ENCODE assay signal across 10 mouse cellular contexts in genomic region chr8:46479794-46480532, GRCm38 (mm10). TPM values are rescaled to one million over a fixed set of nuclear protein-coding genes. Genes with fewer than 3 reads are reported as not detected.
DNase-seq lines count a peak whose midpoint lies in the region; ATAC-seq and TF ChIP-seq lines count a peak whose summit lies in the region.
"Had no signal": no experiment of that assay in that cellular context is flagged by ENCODE, and none has a peak within 500 bp of the region (broad histone marks: within the 10 kb centered on the region; RNA-seq: fewer than 3 reads in every experiment).

No protein-coding gene starts in this region.

- peaks cover 83% of the 10 kb centered on the region for H3K4me1 ChIP-seq in G1E (ENCODE audit: insufficient read depth, low read depth, low read length)
- peaks cover 17% of the 10 kb centered on the region for H3K4me1 ChIP-seq in brown adipose tissue, adult 24 weeks (ENCODE audit: control insufficient read depth, insufficient read depth, insufficient read length, low read length)
- H3K4me1 ChIP-seq in liver, embryonic 12.5 days = peaks cover 75% of the 10 kb centered on the region
- 0 out of 2 replicates have a peak, but pooled peaks cover 8% of the 10 kb centered on the region for H3K4me1 ChIP-seq in forebrain, embryonic 13.5 days
- no peaks in the 10 kb centered on the region for H3K4me1 ChIP-seq in forebrain, embryonic 15.5 days

- no peaks in the 10 kb centered on the region for H3K27me3 ChIP-seq in G1E (ENCODE audit: insufficient read depth, low read length)
- H3K27me3 ChIP-seq in liver, embryonic 12.5 days (replicated peaks) = no peaks in the 10 kb centered on the region
- no peaks in the 10 kb centered on the region for H3K27me3 ChIP-seq in forebrain, embryonic 13.5 days
- H3K27me3 ChIP-seq in forebrain, embryonic 15.5 days = no peaks in the 10 kb centered on the region

- no peak overlapping the region for H3K4me2 ChIP-seq in liver, embryonic 12.5 days
- H3K4me2 ChIP-seq in forebrain, embryonic 13.5 days = no peak overlapping the region
- H3K4me2 ChIP-seq in forebrain, embryonic 15.5 days (replicated peaks) = no peak overlapping the region

- ATAC-seq in G1E (ENCODE audit: extremely low read depth, insufficient number of reproducible peaks, low FRiP score, poor library complexity, severe bottlenecking) = no peak
- ATAC-seq in liver, embryonic 12.5 days = no peak
- no peak for ATAC-seq in forebrain, embryonic 13.5 days
- ATAC-seq in forebrain, embryonic 15.5 days (replicated peaks) = no peak

- H3K27ac ChIP-seq in brown adipose tissue, adult 24 weeks (replicated peaks; ENCODE audit: low read depth, low read length) = peak overlapping the region; percentile 72
- H3K27ac ChIP-seq in liver, embryonic 12.5 days = peak overlapping the region; percentile 49
- H3K27ac ChIP-seq in forebrain, embryonic 13.5 days = no peak overlapping the region
- no peak overlapping the region for H3K27ac ChIP-seq in forebrain, embryonic 15.5 days (replicated peaks)
- H3K27ac ChIP-seq: forebrain, embryonic 10.5 days had no signal

- DNase-seq in kidney, adult 9 months = peak; percentile 13
- DNase-seq in kidney, adult 8-10 months = no peak
- DNase-seq in G1E (ENCODE audit: low spot score) = no peak
- DNase-seq: adrenal gland, postnatal 14 days; spleen, adult 18-20 months had no signal

- peak overlapping the region; percentile 15; the same call in 1 of the 2 replicates for H3K4me3 ChIP-seq in G1E (ENCODE audit: low read depth, low read length)
- H3K4me3 ChIP-seq in brown adipose tissue, adult 24 weeks (ENCODE audit: insufficient read depth, low read depth, low read length) = peak overlapping the region; percentile 45
- no peak overlapping the region for H3K4me3 ChIP-seq in liver, embryonic 12.5 days
- no peak overlapping the region for H3K4me3 ChIP-seq in forebrain, embryonic 13.5 days
- H3K4me3 ChIP-seq in forebrain, embryonic 15.5 days = no peak overlapping the region
- H3K4me3 ChIP-seq: forebrain, embryonic 10.5 days had no signal

- no peaks in the 10 kb centered on the region for H3K9me3 ChIP-seq in G1E (replicated peaks)
- no peaks in the 10 kb centered on the region for H3K9me3 ChIP-seq in liver, embryonic 12.5 days (replicated peaks)
- no peaks in the 10 kb centered on the region for H3K9me3 ChIP-seq in forebrain, embryonic 13.5 days (replicated peaks)
- H3K9me3 ChIP-seq in forebrain, embryonic 15.5 days = no peaks in the 10 kb centered on the region
- H3K9me3 ChIP-seq: forebrain, embryonic 10.5 days had no signal

- 55% methylated on average over 7 of the region's 7 CpGs for WGBS in liver, embryonic 12.5 days (ENCODE audit: insufficient replicate concordance)
- WGBS in forebrain, embryonic 13.5 days = 73% methylated on average over 7 of the region's 7 CpGs
- 60% methylated on average over 7 of the region's 7 CpGs for WGBS in forebrain, embryonic 15.5 days

- H3K36me3 ChIP-seq in G1E (replicated peaks) = peaks cover 78% of the 10 kb centered on the region
- peaks cover 14% of the 10 kb centered on the region for H3K36me3 ChIP-seq in liver, embryonic 12.5 days
- no peaks in the 10 kb centered on the region for H3K36me3 ChIP-seq in forebrain, embryonic 13.5 days (ENCODE audit: poor library complexity, severe bottlenecking)
- H3K36me3 ChIP-seq in forebrain, embryonic 15.5 days = no peaks in the 10 kb centered on the region
- H3K36me3 ChIP-seq: forebrain, embryonic 10.5 days had no signal

- 0 out of 2 replicates have a peak overlapping the region, but pooled peaks have one; percentile 6 for H3K9ac ChIP-seq in liver, embryonic 12.5 days
- H3K9ac ChIP-seq in forebrain, embryonic 13.5 days = no peak overlapping the region
- H3K9ac ChIP-seq in forebrain, embryonic 15.5 days (replicated peaks) = no peak overlapping the region

- TF ChIP-seq CTCF in G1E (IDR thresholded peaks at IDR 0.05; ENCODE audit: low read depth, low read length) = no peak

RNA-seq across cellular contexts. Expression of gene Acsl1, which starts 9.1 kb away (rescaled TPM):
- total RNA-seq in G1E (2014; fragmentation: Nextera tagmentation) (143 and 149 TPM in 2 replicates), G1E (2017) (48.6 and 55.0 TPM in 2 replicates)
- polyA plus RNA-seq in G1E (2012) = 19.4 and 27.0 TPM in 2 replicates
- 734 and 1,073 TPM in 2 replicates for polyA plus RNA-seq in brown adipose tissue, adult 24 weeks (2012; ENCODE audit: insufficient read depth, insufficient read length, missing spikeins)
- 42.5 and 44.1 TPM in 2 replicates for polyA plus RNA-seq in liver, embryonic 12.5 days (2016; fragmentation: Nextera tagmentation; extraction: Ambion mirVana)
- polyA plus RNA-seq in forebrain, embryonic 13.5 days (2015; fragmentation: Nextera tagmentation; extraction: Ambion mirVana) = 5.8 and 6.7 TPM in 2 replicates
- polyA plus RNA-seq in forebrain, embryonic 15.5 days (2015; fragmentation: Nextera tagmentation; extraction: Ambion mirVana) = 8.6 and 9.4 TPM in 2 replicates

Comparison
In these comparisons a context has a peak if more than half of its experiments do, and no peak if none do; other contexts are left out.
1. H3K4me3 ChIP-seq: peak in G1E (single experiment) and brown adipose tissue, adult 24 weeks (single experiment); none in liver, embryonic 12.5 days (single experiment), forebrain, embryonic 13.5 days (single experiment) and forebrain, embryonic 15.5 days (single experiment).
2. H3K27ac ChIP-seq: peak in brown adipose tissue, adult 24 weeks (single experiment) and liver, embryonic 12.5 days (single experiment); none in forebrain, embryonic 13.5 days (single experiment) and forebrain, embryonic 15.5 days (single experiment).
3. RNA of gene Acsl1, which starts 9.1 kb away (polyA plus RNA-seq): 734 to 1,073 TPM in brown adipose tissue, adult 24 weeks; 42.5 to 44.1 TPM in liver, embryonic 12.5 days, 19.4 to 27.0 TPM in G1E, 8.6 to 9.4 TPM in forebrain, embryonic 15.5 days and 5.8 to 6.7 TPM in forebrain, embryonic 13.5 days; every median in the first group is over 10 times any median in the second.